Mouse (Mus musculus): ENCODE results near the gene Rbms3. TPM values are rescaled to one million over a fixed set of nuclear protein-coding genes. Genes with fewer than 3 reads are reported as not detected.

Rbms3 gene
- polyA plus RNA-seq, 1 experiment from 2014 or later = 44.5 TPM

GRCm38 (mm10) chr9:116821601-116822000 lies 808.1 kb downstream of the Rbms3 start:
- DNase-seq (ENCODE audit: low spot score) (no peak), ATAC-seq (replicated peaks; ENCODE audit: low FRiP score, low read depth) (no peak)
- Histone ChIP-seq H3K27ac (no peak overlapping the region), H3K4me1 (replicated peaks; ENCODE audit: insufficient read depth, low read length) (no peaks in the 10 kb centered on the region), H3K36me3 (ENCODE audit: insufficient read depth, low read length) (no peaks in the 10 kb centered on the region), H3K27me3 (ENCODE audit: insufficient read depth, low read length) (no peaks in the 10 kb centered on the region), H3K9ac (ENCODE audit: low read depth, low read length) (no peak overlapping the region), H3K4me3 (replicated peaks; ENCODE audit: low read depth, low read length) (no peak overlapping the region), H3K9me3 (replicated peaks; ENCODE audit: low read length) (no peaks in the 10 kb centered on the region), H3K4me2 (ENCODE audit: low read length) (no peak overlapping the region)
- WGBS = 95% methylated on average over 7 of the region's 7 CpGs
- no peak for TF ChIP-seq CTCF (IDR thresholded peaks at IDR 0.05; ENCODE audit: low read depth)

GRCm38 (mm10) chr9:116817196-116817595 lies 812.5 kb downstream of the Rbms3 start:
- peaks cover 4% of the 10 kb centered on the region; the same call in 1 of the 2 replicates for H3K4me1 ChIP-seq (replicated peaks; ENCODE audit: insufficient read depth, low read length)
- ATAC-seq (replicated peaks; ENCODE audit: low FRiP score, low read depth) (no peak), DNase-seq (ENCODE audit: low spot score) (no peak)
- no peak overlapping the region for H3K4me3 ChIP-seq (replicated peaks; ENCODE audit: low read depth, low read length)
- no peak for TF ChIP-seq CTCF (IDR thresholded peaks at IDR 0.05; ENCODE audit: low read depth)
- 91% methylated on average over 1 of the region's 1 CpGs for WGBS
- H3K27me3 ChIP-seq (ENCODE audit: insufficient read depth, low read length) = no peaks in the 10 kb centered on the region
- H3K9ac ChIP-seq (ENCODE audit: low read depth, low read length) = no peak overlapping the region
- H3K27ac ChIP-seq = no peak overlapping the region
- H3K4me2 ChIP-seq (ENCODE audit: low read length) = no peak overlapping the region
- no peaks in the 10 kb centered on the region for H3K36me3 ChIP-seq (ENCODE audit: insufficient read depth, low read length)
- no peaks in the 10 kb centered on the region for H3K9me3 ChIP-seq (replicated peaks; ENCODE audit: low read length)

- Histone ChIP-seq H3K4me2 (ENCODE audit: low read length) (no peak overlapping the region), H3K36me3 (ENCODE audit: insufficient read depth, low read length) (no peaks in the 10 kb centered on the region), H3K4me1 (replicated peaks; ENCODE audit: insufficient read depth, low read length) (peaks cover 4% of the 10 kb centered on the region; the same call in 1 of the 2 replicates), H3K9me3 (replicated peaks; ENCODE audit: low read length) (no peaks in the 10 kb centered on the region), H3K27me3 (ENCODE audit: insufficient read depth, low read length) (no peaks in the 10 kb centered on the region), H3K27ac (no peak overlapping the region), H3K4me3 (replicated peaks; ENCODE audit: low read depth, low read length) (no peak overlapping the region), H3K9ac (ENCODE audit: low read depth, low read length) (no peak overlapping the region)
- WGBS = 36% methylated on average over 10 of the region's 10 CpGs
- no peak for TF ChIP-seq CTCF (IDR thresholded peaks at IDR 0.05; ENCODE audit: low read depth)
- ATAC-seq (replicated peaks; ENCODE audit: low FRiP score, low read depth) (no peak), DNase-seq (ENCODE audit: low spot score) (no peak)
Measured at GRCm38 (mm10) chr9:116814495-116815094, 815.1 kb downstream of the Rbms3 start.

GRCm38 (mm10) chr9:116813396-116813795 lies 816.3 kb downstream of the Rbms3 start:
- 62% methylated on average over 2 of the region's 2 CpGs for WGBS
- DNase-seq (ENCODE audit: low spot score) (no peak), ATAC-seq (replicated peaks; ENCODE audit: low FRiP score, low read depth) (no peak)
- H3K9me3 ChIP-seq (replicated peaks; ENCODE audit: low read length) = no peaks in the 10 kb centered on the region
- no peak overlapping the region for H3K9ac ChIP-seq (ENCODE audit: low read depth, low read length)
- peaks cover 4% of the 10 kb centered on the region; the same call in 1 of the 2 replicates for H3K4me1 ChIP-seq (replicated peaks; ENCODE audit: insufficient read depth, low read length)
- no peak for TF ChIP-seq CTCF (IDR thresholded peaks at IDR 0.05; ENCODE audit: low read depth)
- no peak overlapping the region for H3K4me2 ChIP-seq (ENCODE audit: low read length)
- H3K27ac ChIP-seq = no peak overlapping the region
- no peaks in the 10 kb centered on the region for H3K27me3 ChIP-seq (ENCODE audit: insufficient read depth, low read length)
- H3K4me3 ChIP-seq (replicated peaks; ENCODE audit: low read depth, low read length) = no peak overlapping the region
- H3K36me3 ChIP-seq (ENCODE audit: insufficient read depth, low read length) = no peaks in the 10 kb centered on the region

- TF ChIP-seq CTCF (IDR thresholded peaks at IDR 0.05; ENCODE audit: low read depth) = no peak
- DNase-seq (ENCODE audit: low spot score) (no peak), ATAC-seq (replicated peaks; ENCODE audit: low FRiP score, low read depth) (no peak)
- Histone ChIP-seq H3K36me3 (ENCODE audit: insufficient read depth, low read length) (no peaks in the 10 kb centered on the region), H3K4me3 (replicated peaks; ENCODE audit: low read depth, low read length) (no peak overlapping the region), H3K9me3 (replicated peaks; ENCODE audit: low read length) (no peaks in the 10 kb centered on the region), H3K27ac (no peak overlapping the region), H3K27me3 (ENCODE audit: insufficient read depth, low read length) (no peaks in the 10 kb centered on the region), H3K4me1 (replicated peaks; ENCODE audit: insufficient read depth, low read length) (no peaks in the 10 kb centered on the region), H3K9ac (ENCODE audit: low read depth, low read length) (no peak overlapping the region), H3K4me2 (ENCODE audit: low read length) (no peak overlapping the region)
- WGBS = 78% methylated on average over 5 of the region's 5 CpGs
Measured at GRCm38 (mm10) chr9:116809260-116809659, 820.5 kb downstream of the Rbms3 start.

- Histone ChIP-seq H3K4me3 (replicated peaks; ENCODE audit: low read depth, low read length) (no peak overlapping the region), H3K4me1 (replicated peaks; ENCODE audit: insufficient read depth, low read length) (no peaks in the 10 kb centered on the region), H3K4me2 (ENCODE audit: low read length) (no peak overlapping the region), H3K27me3 (ENCODE audit: insufficient read depth, low read length) (no peaks in the 10 kb centered on the region), H3K9me3 (replicated peaks; ENCODE audit: low read length) (no peaks in the 10 kb centered on the region), H3K9ac (ENCODE audit: low read depth, low read length) (no peak overlapping the region), H3K27ac (no peak overlapping the region), H3K36me3 (ENCODE audit: insufficient read depth, low read length) (no peaks in the 10 kb centered on the region)
- no peak for ATAC-seq (replicated peaks; ENCODE audit: low FRiP score, low read depth)
- DNase-seq (ENCODE audit: low spot score) = peak; percentile 67
- 71% methylated on average over 4 of the region's 4 CpGs for WGBS
- TF ChIP-seq CTCF (IDR thresholded peaks at IDR 0.05; ENCODE audit: low read depth) = no peak
Measured at GRCm38 (mm10) chr9:116808401-116808800, 821.3 kb downstream of the Rbms3 start.

Measured in kidney, postnatal 0 days (tissue).